Mouse (Mus musculus) hindbrain, embryonic 16.5 days (tissue): ENCODE results near the gene Slc38a10. TPM values are rescaled to one million over a fixed set of nuclear protein-coding genes. Genes with fewer than 3 reads are reported as not detected.

Experiments used
- ATAC-seq: fragments of 200-750 bp; cut with Nextera tagmentation; 2 replicates; pipeline ENCODE4 v1.8.0; 2017; ENCODE audit warnings: moderate TSS enrichment, moderate library complexity
- H3K27ac ChIP-seq: fragments of 300-500 bp; sonication (generic); 2 replicates; pipeline ENCODE4 v1.5.1; 2014; ENCODE audit warnings: low read depth, mild to moderate bottlenecking, control low read depth, low read length, moderate library complexity
- H3K27me3 ChIP-seq: fragments of 300-500 bp; sonication (generic); replicated peaks from 2 replicates; pipeline ENCODE4 v1.6.1; 2014; ENCODE audit warnings: low read length; ENCODE audit not compliant: control insufficient read depth, insufficient read depth
- H3K36me3 ChIP-seq: fragments of 300-500 bp; sonication (generic); 2 replicates; pipeline ENCODE4 v1.6.1; 2014; ENCODE audit warnings: mild to moderate bottlenecking, low read length, moderate library complexity, mixed read lengths; ENCODE audit not compliant: control insufficient read depth, insufficient read depth
- H3K4me1 ChIP-seq: fragments of 300-500 bp; sonication (generic); 2 replicates; pipeline ENCODE4 v1.6.1; 2014; ENCODE audit warnings: low read depth, low read length; ENCODE audit not compliant: control insufficient read depth, insufficient read depth
- H3K4me2 ChIP-seq: fragments of 300-500 bp; sonication (generic); 2 replicates; pipeline ENCODE4 v1.6.1; 2014; ENCODE audit warnings: mild to moderate bottlenecking, low read length, control low read depth, moderate library complexity
- H3K4me3 ChIP-seq: fragments of 300-500 bp; sonication (generic); 2 replicates; pipeline ENCODE4 v1.5.1; 2014; ENCODE audit warnings: mild to moderate bottlenecking, low read length, control low read depth, moderate library complexity
- H3K9ac ChIP-seq: fragments of 300-500 bp; sonication (generic); 2 replicates; pipeline ENCODE4 v1.6.1; 2014; ENCODE audit warnings: low read depth, mild to moderate bottlenecking, control low read depth, low read length, moderate library complexity
- H3K9me3 ChIP-seq: fragments of 300-500 bp; sonication (generic); 2 replicates; pipeline ENCODE4 v1.6.1; 2014; ENCODE audit warnings: mild to moderate bottlenecking, low read length, moderate library complexity; ENCODE audit not compliant: control insufficient read depth
- WGBS: fragments of 180-500 bp; shearing (Covaris S2); extraction: QIAGEN DNeasy Blood & Tissue Kit; methylation state at CpG from one replicate; pipeline ENCODE4 v1.1.7; 2014; 5-methylcytosine and 5-hydroxymethylcytosine counted together
- polyA plus RNA-seq: library from polyadenylated mRNA; unstranded; fragments of >200 nt; fragmentation: Nextera tagmentation; extraction: Ambion mirVana; gene quantifications from 2 replicates; pipeline ENCODE4 v1.2.1, GENCODE M21; 2015

Slc38a10 gene
- polyA plus RNA-seq, 1 experiment from 2014 or later = 114 TPM

GRCm38 (mm10) chr11:120114488-120115215, 36.5 kb downstream of the Slc38a10 start:
- H3K27me3 ChIP-seq = no peaks in the 10 kb centered on the region
- no peak overlapping the region for H3K4me2 ChIP-seq
- no peak for ATAC-seq
- H3K4me3 ChIP-seq = no peak overlapping the region
- no peak overlapping the region for H3K9ac ChIP-seq
- H3K36me3 ChIP-seq = peaks cover 6% of the 10 kb centered on the region
- no peaks in the 10 kb centered on the region for H3K9me3 ChIP-seq
- no peak overlapping the region for H3K27ac ChIP-seq
- 88% methylated on average over 21 of the region's 21 CpGs for WGBS
- peaks cover 7% of the 10 kb centered on the region; the same call in 1 of the 2 replicates for H3K4me1 ChIP-seq

GRCm38 (mm10) chr11:120112136-120112535, 39.0 kb downstream of the Slc38a10 start:
- ATAC-seq = no peak
- no peaks in the 10 kb centered on the region for H3K9me3 ChIP-seq
- no peak overlapping the region for H3K9ac ChIP-seq
- no peak overlapping the region for H3K4me2 ChIP-seq
- H3K4me1 ChIP-seq = peaks cover 6% of the 10 kb centered on the region; the same call in 1 of the 2 replicates
- H3K36me3 ChIP-seq = peaks cover 5% of the 10 kb centered on the region
- 83% methylated on average over 4 of the region's 4 CpGs for WGBS
- no peak overlapping the region for H3K4me3 ChIP-seq
- no peaks in the 10 kb centered on the region for H3K27me3 ChIP-seq
- no peak overlapping the region for H3K27ac ChIP-seq

- H3K4me3 ChIP-seq = no peak overlapping the region
- peaks cover 7% of the 10 kb centered on the region for H3K36me3 ChIP-seq
- 0% methylated on average over 2 of the region's 2 CpGs for WGBS
- H3K27ac ChIP-seq = peak overlapping the region; percentile 33; the same call in 1 of the 2 replicates
- no peak overlapping the region for H3K4me2 ChIP-seq
- H3K27me3 ChIP-seq = no peaks in the 10 kb centered on the region
- H3K9ac ChIP-seq = 0 out of 2 replicates have a peak overlapping the region, but pooled peaks have one; percentile 0
- no peak for ATAC-seq
- no peaks in the 10 kb centered on the region for H3K9me3 ChIP-seq
- H3K4me1 ChIP-seq = peaks cover 6% of the 10 kb centered on the region; the same call in 1 of the 2 replicates
Observed at GRCm38 (mm10) chr11:120111033-120111432, 40.1 kb downstream of the Slc38a10 start.

- Histone ChIP-seq H3K4me2 (no peak overlapping the region), H3K4me3 (no peak overlapping the region), H3K9ac (peak overlapping the region; percentile 0; the same call in 1 of the 2 replicates), H3K27me3 (no peaks in the 10 kb centered on the region), H3K36me3 (peaks cover 7% of the 10 kb centered on the region), H3K27ac (no peak overlapping the region), H3K4me1 (peaks cover 6% of the 10 kb centered on the region; the same call in 1 of the 2 replicates), H3K9me3 (no peaks in the 10 kb centered on the region)
- no peak for ATAC-seq
- WGBS = 73% methylated on average over 7 of the region's 7 CpGs
Observed at GRCm38 (mm10) chr11:120110554-120110953, 40.6 kb downstream of the Slc38a10 start.

GRCm38 (mm10) chr11:120109558-120110210, 41.5 kb downstream of the Slc38a10 start:
- Histone ChIP-seq H3K4me2 (no peak overlapping the region), H3K9me3 (no peaks in the 10 kb centered on the region), H3K36me3 (peaks cover 14% of the 10 kb centered on the region), H3K4me3 (no peak overlapping the region), H3K9ac (no peak overlapping the region; the same call in 1 of the 2 replicates), H3K27ac (no peak overlapping the region), H3K27me3 (no peaks in the 10 kb centered on the region), H3K4me1 (peaks cover 6% of the 10 kb centered on the region; the same call in 1 of the 2 replicates)
- 61% methylated on average over 14 of the region's 14 CpGs for WGBS
- 0 out of 2 replicates have a peak, but pooled peaks have one; percentile 41 for ATAC-seq

- ATAC-seq = no peak
- Histone ChIP-seq H3K27ac (no peak overlapping the region), H3K4me1 (peaks cover 6% of the 10 kb centered on the region; the same call in 1 of the 2 replicates), H3K27me3 (no peaks in the 10 kb centered on the region), H3K36me3 (peaks cover 17% of the 10 kb centered on the region), H3K9me3 (no peaks in the 10 kb centered on the region), H3K9ac (no peak overlapping the region), H3K4me3 (no peak overlapping the region), H3K4me2 (no peak overlapping the region)
- 89% methylated on average over 9 of the region's 9 CpGs for WGBS
Observed at GRCm38 (mm10) chr11:120107796-120108195, 43.4 kb downstream of the Slc38a10 start.

- no peaks in the 10 kb centered on the region for H3K27me3 ChIP-seq
- no peak overlapping the region for H3K4me3 ChIP-seq
- H3K9ac ChIP-seq = no peak overlapping the region
- 72% methylated on average over 2 of the region's 2 CpGs for WGBS
- 0 out of 2 replicates have a peak, but pooled peaks cover 2% of the 10 kb centered on the region for H3K4me1 ChIP-seq
- no peaks in the 10 kb centered on the region for H3K9me3 ChIP-seq
- H3K27ac ChIP-seq = no peak overlapping the region
- no peak for ATAC-seq
- H3K36me3 ChIP-seq = peaks cover 17% of the 10 kb centered on the region
- H3K4me2 ChIP-seq = no peak overlapping the region
Observed at GRCm38 (mm10) chr11:120107026-120107425, 44.1 kb downstream of the Slc38a10 start.

- H3K4me2 ChIP-seq = no peak overlapping the region
- no peak overlapping the region for H3K4me3 ChIP-seq
- ATAC-seq = no peak
- no peak overlapping the region for H3K27ac ChIP-seq
- H3K9ac ChIP-seq = no peak overlapping the region
- H3K4me1 ChIP-seq = peaks cover 15% of the 10 kb centered on the region
- WGBS = 93% methylated on average over 3 of the region's 3 CpGs
- no peaks in the 10 kb centered on the region for H3K27me3 ChIP-seq
- H3K9me3 ChIP-seq = no peaks in the 10 kb centered on the region
- H3K36me3 ChIP-seq = peaks cover 15% of the 10 kb centered on the region; the same call in 1 of the 2 replicates
Observed at GRCm38 (mm10) chr11:120103431-120103997, 47.6 kb downstream of the Slc38a10 start.

- Histone ChIP-seq H3K27ac (peak overlapping the region; percentile 71), H3K9ac (no peak overlapping the region; the same call in 1 of the 2 replicates), H3K36me3 (peaks cover 16% of the 10 kb centered on the region; the same call in 1 of the 2 replicates), H3K9me3 (no peaks in the 10 kb centered on the region), H3K27me3 (no peaks in the 10 kb centered on the region), H3K4me2 (no peak overlapping the region), H3K4me3 (no peak overlapping the region), H3K4me1 (peaks cover 23% of the 10 kb centered on the region)
- 0% methylated on average over 3 of the region's 3 CpGs for WGBS
- ATAC-seq = no peak
Observed at GRCm38 (mm10) chr11:120101036-120101435, 50.1 kb downstream of the Slc38a10 start.
